Comparison of ENCODE assay signal across 11 mouse cellular contexts in genomic region chrX:105934341-105934740, GRCm38 (mm10). TPM values are rescaled to one million over a fixed set of nuclear protein-coding genes. Genes with fewer than 3 reads are reported as not detected.
DNase-seq lines count a peak whose midpoint lies in the region; ATAC-seq and TF ChIP-seq lines count a peak whose summit lies in the region.
"Had no signal": no experiment of that assay in that cellular context is flagged by ENCODE, and none has a peak within 500 bp of the region (broad histone marks: within the 10 kb centered on the region; RNA-seq: fewer than 3 reads in every experiment).

No protein-coding gene starts in this region.

- no peaks in the 10 kb centered on the region for H3K9me3 ChIP-seq in heart, embryonic 12.5 days (replicated peaks)
- no peaks in the 10 kb centered on the region for H3K9me3 ChIP-seq in stomach, embryonic 16.5 days (replicated peaks; ENCODE audit: control insufficient read depth, low read length)
- no peaks in the 10 kb centered on the region for H3K9me3 ChIP-seq in stomach, postnatal 0 days (ENCODE audit: control insufficient read depth, low read length)
- H3K9me3 ChIP-seq: liver, embryonic 12.5 days had no signal

- no peak for ATAC-seq in heart, embryonic 12.5 days (ENCODE audit: insufficient number of reproducible peaks, low FRiP score)
- peak; percentile 21; the same call in 1 of the 2 replicates for ATAC-seq in stomach, embryonic 16.5 days (ENCODE audit: insufficient read depth, low FRiP score)
- ATAC-seq in stomach, postnatal 0 days (ENCODE audit: low FRiP score, low TSS enrichment), result no peak
- ATAC-seq: liver, embryonic 12.5 days had no signal

- no peaks in the 10 kb centered on the region for H3K36me3 ChIP-seq in heart, embryonic 12.5 days
- no peaks in the 10 kb centered on the region for H3K36me3 ChIP-seq in stomach, embryonic 16.5 days (ENCODE audit: control insufficient read depth, insufficient read depth, low read length)
- no peaks in the 10 kb centered on the region for H3K36me3 ChIP-seq in stomach, postnatal 0 days (ENCODE audit: control insufficient read depth, insufficient read depth, low read length)
- H3K36me3 ChIP-seq: liver, embryonic 12.5 days had no signal

- no peak overlapping the region for H3K4me2 ChIP-seq in heart, embryonic 12.5 days
- no peak overlapping the region for H3K4me2 ChIP-seq in stomach, embryonic 16.5 days (ENCODE audit: low read depth, low read length)
- H3K4me2 ChIP-seq in stomach, postnatal 0 days (replicated peaks; ENCODE audit: low read depth), result no peak overlapping the region
- H3K4me2 ChIP-seq: liver, embryonic 12.5 days had no signal

- TF ChIP-seq CTCF in stomach, postnatal 0 days (IDR thresholded peaks at IDR 0.05; ENCODE audit: low read depth), result no peak
- TF ChIP-seq CTCF in left cerebral cortex, adult 2 months (IDR thresholded peaks at IDR 0.05), result no peak

- no peak overlapping the region for H3K4me3 ChIP-seq in heart, embryonic 12.5 days
- no peak overlapping the region for H3K4me3 ChIP-seq in stomach, embryonic 16.5 days (replicated peaks; ENCODE audit: low read length)
- H3K4me3 ChIP-seq in stomach, postnatal 0 days (ENCODE audit: low read depth, low read length), result no peak overlapping the region
- no peak overlapping the region for H3K4me3 ChIP-seq in left cerebral cortex, adult 2 months
- H3K4me3 ChIP-seq: liver, embryonic 12.5 days had no signal

- no peak overlapping the region for H3K9ac ChIP-seq in heart, embryonic 12.5 days
- H3K9ac ChIP-seq in stomach, embryonic 16.5 days (ENCODE audit: low read length), result no peak overlapping the region
- no peak overlapping the region for H3K9ac ChIP-seq in stomach, postnatal 0 days (ENCODE audit: low read length)
- H3K9ac ChIP-seq: liver, embryonic 12.5 days had no signal

- peak; percentile 91 for DNase-seq in heart, adult 11 months
- no peak for DNase-seq in stomach, postnatal 0 days (ENCODE audit: low spot score)
- peak; percentile 31 to 44 for DNase-seq in kidney, postnatal 25 days
- no peak for DNase-seq in left cerebral cortex, postnatal 25 days (ENCODE audit: low spot score in 2 of 2)
- no peak for DNase-seq in layer of hippocampus, adult 9-10 months (ENCODE audit: low spot score)
- DNase-seq in left cerebral cortex, adult 2 months (ENCODE audit: extremely low spot score in 1 of 2, low spot score in 2 of 2), result no peak
- DNase-seq: adrenal gland, adult 8-10 months; cerebellum, adult 11-12 months had no signal

- H3K27ac ChIP-seq in heart, embryonic 12.5 days (ENCODE audit: poor library complexity, severe bottlenecking), result no peak overlapping the region
- H3K27ac ChIP-seq in stomach, embryonic 16.5 days (ENCODE audit: low read length), result no peak overlapping the region
- no peak overlapping the region for H3K27ac ChIP-seq in stomach, postnatal 0 days (replicated peaks)
- H3K27ac ChIP-seq in left cerebral cortex, adult 2 months, result no peak overlapping the region
- H3K27ac ChIP-seq: liver, embryonic 12.5 days had no signal

- intact Hi-C loops in left cerebral cortex, postnatal 25 days (cut with DNase I), result no loop called here
- intact Hi-C loops in left cerebral cortex, adult 2 months (cut with DNase I), result no loop called here

- H3K27me3 ChIP-seq in heart, embryonic 12.5 days (replicated peaks), result no peaks in the 10 kb centered on the region
- no peaks in the 10 kb centered on the region for H3K27me3 ChIP-seq in stomach, embryonic 16.5 days (ENCODE audit: control insufficient read depth, insufficient read depth, low read length)
- no peaks in the 10 kb centered on the region for H3K27me3 ChIP-seq in stomach, postnatal 0 days (ENCODE audit: control insufficient read depth, insufficient read depth, low read length)

- no peak for TF ChIP-seq EP300 in stomach, postnatal 0 days (optimal IDR thresholded peaks at IDR 0.05)

- no peaks in the 10 kb centered on the region for H3K4me1 ChIP-seq in heart, embryonic 12.5 days (replicated peaks)
- H3K4me1 ChIP-seq in stomach, embryonic 16.5 days (ENCODE audit: control insufficient read depth, insufficient read depth, low read length), result no peaks in the 10 kb centered on the region
- H3K4me1 ChIP-seq in stomach, postnatal 0 days (replicated peaks; ENCODE audit: control insufficient read depth, insufficient read depth), result no peaks in the 10 kb centered on the region
- H3K4me1 ChIP-seq: liver, embryonic 12.5 days had no signal

- WGBS in heart, embryonic 12.5 days, result 57% methylated on average over 5 of the region's 5 CpGs
- 43% methylated on average over 5 of the region's 5 CpGs for WGBS in stomach, embryonic 16.5 days
- WGBS in stomach, postnatal 0 days, result 54% methylated on average over 5 of the region's 5 CpGs

RNA-seq across cellular contexts. Expression of gene Atrx, which starts 5.1 kb away (rescaled TPM):
- 136 and 147 TPM in 2 replicates for polyA plus RNA-seq in heart, embryonic 12.5 days (2016; fragmentation: Nextera tagmentation; extraction: Ambion mirVana)
- polyA plus RNA-seq in stomach, embryonic 16.5 days (2015; fragmentation: Nextera tagmentation; extraction: Ambion mirVana), result 137 and 154 TPM in 2 replicates
- polyA plus RNA-seq in stomach, postnatal 0 days (2015; fragmentation: Nextera tagmentation; extraction: Ambion mirVana), result 58.2 and 66.0 TPM in 2 replicates
- 100 to 1,000 TPM; 165 to 174 TPM for total RNA-seq in left cerebral cortex, postnatal 25 days (2021)
- 100 to 1,000 TPM; 178 to 182 TPM for total RNA-seq in left cerebral cortex, adult 2 months (2021)

Comparison
In these comparisons a context has a peak if more than half of its experiments do, and no peak if none do; other contexts are left out.
1. DNase-seq: peak in heart, adult 11 months (single experiment) and kidney, postnatal 25 days (2 of 2); none in stomach, postnatal 0 days (single experiment), left cerebral cortex, postnatal 25 days (0 of 2), layer of hippocampus, adult 9-10 months (single experiment) and left cerebral cortex, adult 2 months (0 of 2).